Mouse (Mus musculus) embryonic facial prominence, embryonic 13.5 days (tissue): ENCODE measurements around the gene Ptrh2. TPM values are rescaled to one million over a fixed set of nuclear protein-coding genes. Genes with fewer than 3 reads are reported as not detected.

ENCODE experiments used
- ATAC-seq: fragments of 200-750 bp; cut with Nextera tagmentation; 2 replicates; pipeline ENCODE4 v1.8.0; 2017; ENCODE audit warnings: low read depth; ENCODE audit not compliant: insufficient number of reproducible peaks, insufficient read depth, low FRiP score, low TSS enrichment
- H3K27ac ChIP-seq: fragments of 300-500 bp; sonication (generic); 2 replicates; pipeline ENCODE4 v1.5.1; 2015; ENCODE audit warnings: moderate library complexity, mild to moderate bottlenecking, inconsistent platforms
- H3K27me3 ChIP-seq: fragments of 300-500 bp; sonication (generic); 2 replicates; pipeline ENCODE4 v1.6.1; 2015; ENCODE audit warnings: mild to moderate bottlenecking, inconsistent platforms
- H3K36me3 ChIP-seq: fragments of 300-500 bp; sonication (generic); 2 replicates; pipeline ENCODE4 v1.6.1; 2015; ENCODE audit warnings: mild to moderate bottlenecking, inconsistent platforms
- H3K4me1 ChIP-seq: fragments of 300-500 bp; sonication (generic); 2 replicates; pipeline ENCODE4 v1.6.1; 2015; ENCODE audit warnings: inconsistent platforms
- H3K4me2 ChIP-seq: fragments of 300-500 bp; sonication (generic); 2 replicates; pipeline ENCODE4 v1.6.1; 2015; ENCODE audit warnings: moderate library complexity, mild to moderate bottlenecking, inconsistent platforms
- H3K4me3 ChIP-seq: fragments of 300-500 bp; sonication (generic); 2 replicates; pipeline ENCODE4 v1.5.1; 2015; ENCODE audit warnings: mild to moderate bottlenecking, inconsistent platforms
- H3K9ac ChIP-seq: fragments of 300-500 bp; sonication (generic); 2 replicates; pipeline ENCODE4 v1.6.1; 2015; ENCODE audit warnings: mild to moderate bottlenecking, inconsistent platforms
- H3K9me3 ChIP-seq: fragments of 300-500 bp; sonication (generic); 2 replicates; pipeline ENCODE4 v1.6.1; 2016; ENCODE audit warnings: inconsistent platforms
- WGBS: fragments of 180-500 bp; shearing (Covaris S2); methylation state at CpG from one replicate; pipeline ENCODE4 v1.1.7; 2015; ENCODE audit warnings: mixed read lengths; 5-methylcytosine and 5-hydroxymethylcytosine counted together
- polyA plus RNA-seq: library from polyadenylated mRNA; unstranded; fragments of >200 nt; fragmentation: Nextera tagmentation; extraction: Ambion mirVana; gene quantifications from 2 replicates; pipeline ENCODE4 v1.2.1, GENCODE M21; 2015

Ptrh2 gene
- polyA plus RNA-seq, 1 experiment from 2014 or later, result 38.3 TPM

DNA sequence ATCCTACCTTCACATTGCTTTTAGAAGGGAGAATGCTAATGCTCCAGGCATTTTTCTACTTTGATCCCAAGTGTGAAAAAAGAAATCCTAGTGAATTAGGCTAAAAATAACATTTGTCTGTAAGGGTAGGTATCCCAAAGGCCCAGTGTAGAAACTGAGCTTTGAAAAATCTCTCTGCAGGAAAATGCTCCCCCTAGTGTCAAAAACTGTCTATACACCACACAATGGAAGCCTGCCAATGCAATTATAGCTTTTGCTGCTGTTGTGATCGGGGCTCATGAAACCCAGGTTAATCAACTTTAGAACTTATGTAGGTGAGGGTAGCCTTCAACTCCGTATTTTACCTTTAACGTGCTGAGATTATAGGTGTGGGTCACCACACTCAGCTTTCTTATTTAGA lies 30.3 kb upstream of the Ptrh2 start:
- ATAC-seq, result no peak
- Histone ChIP-seq H3K27ac (no peak overlapping the region), H3K4me3 (no peak overlapping the region), H3K27me3 (no peaks in the 10 kb centered on the region), H3K9me3 (no peaks in the 10 kb centered on the region), H3K36me3 (no peaks in the 10 kb centered on the region), H3K4me2 (no peak overlapping the region), H3K9ac (no peak overlapping the region), H3K4me1 (peaks cover 4% of the 10 kb centered on the region)
- WGBS, result 28% methylated on average over 3 of the region's 3 CpGs

DNA sequence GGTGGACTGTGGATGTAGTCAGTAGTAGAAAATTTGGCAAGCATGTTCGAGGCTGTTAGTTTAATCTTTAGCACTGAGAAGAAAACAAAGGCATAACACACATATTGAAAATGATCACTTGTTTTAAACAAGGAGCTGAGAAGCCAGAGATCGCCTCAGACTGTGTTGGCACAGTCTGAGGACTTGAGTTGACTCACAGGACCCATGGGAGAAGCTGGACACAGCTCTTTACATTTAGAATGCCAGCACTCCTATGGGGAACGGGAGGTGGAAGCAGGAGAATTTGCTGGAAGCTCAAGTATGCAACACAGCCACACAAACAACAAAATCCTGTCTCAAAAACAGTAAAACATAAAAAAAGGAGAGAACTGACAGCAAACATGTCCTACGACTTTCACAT lies 29.7 kb upstream of the Ptrh2 start:
- Histone ChIP-seq H3K4me2 (no peak overlapping the region), H3K27me3 (no peaks in the 10 kb centered on the region), H3K9ac (no peak overlapping the region), H3K4me1 (peaks cover under 1% of the 10 kb centered on the region), H3K36me3 (no peaks in the 10 kb centered on the region), H3K4me3 (no peak overlapping the region), H3K9me3 (no peaks in the 10 kb centered on the region), H3K27ac (0 out of 2 replicates have a peak overlapping the region, but pooled peaks have one; percentile 16)
- WGBS, result 84% methylated on average over 4 of the region's 4 CpGs
- ATAC-seq, result no peak

DNA sequence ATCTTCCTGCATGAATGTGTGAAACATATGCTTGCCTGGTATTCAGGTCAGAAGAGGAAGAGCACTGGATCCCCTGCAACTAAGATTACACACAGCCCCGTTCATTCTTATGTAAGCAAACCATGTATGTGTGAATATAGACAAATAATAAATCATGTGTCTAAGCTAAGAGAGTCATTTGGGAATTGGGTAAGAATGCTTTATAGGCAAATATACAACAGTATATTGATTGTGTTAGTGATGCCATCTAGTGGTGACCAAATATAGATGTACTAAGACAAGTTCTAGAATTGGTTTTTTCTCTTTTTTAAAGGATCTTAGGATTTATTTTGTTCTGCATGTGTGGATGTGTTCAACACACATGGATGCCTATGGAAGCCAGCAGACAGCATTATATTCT lies 28.1 kb upstream of the Ptrh2 start:
- Histone ChIP-seq H3K36me3 (peaks cover 3% of the 10 kb centered on the region; the same call in 1 of the 2 replicates), H3K9me3 (no peaks in the 10 kb centered on the region), H3K4me3 (no peak overlapping the region), H3K4me2 (no peak overlapping the region), H3K9ac (no peak overlapping the region), H3K27me3 (no peaks in the 10 kb centered on the region), H3K4me1 (no peaks in the 10 kb centered on the region), H3K27ac (no peak overlapping the region)
- no peak for ATAC-seq
- WGBS, result 63% methylated on average over 1 of the region's 1 CpGs

DNA sequence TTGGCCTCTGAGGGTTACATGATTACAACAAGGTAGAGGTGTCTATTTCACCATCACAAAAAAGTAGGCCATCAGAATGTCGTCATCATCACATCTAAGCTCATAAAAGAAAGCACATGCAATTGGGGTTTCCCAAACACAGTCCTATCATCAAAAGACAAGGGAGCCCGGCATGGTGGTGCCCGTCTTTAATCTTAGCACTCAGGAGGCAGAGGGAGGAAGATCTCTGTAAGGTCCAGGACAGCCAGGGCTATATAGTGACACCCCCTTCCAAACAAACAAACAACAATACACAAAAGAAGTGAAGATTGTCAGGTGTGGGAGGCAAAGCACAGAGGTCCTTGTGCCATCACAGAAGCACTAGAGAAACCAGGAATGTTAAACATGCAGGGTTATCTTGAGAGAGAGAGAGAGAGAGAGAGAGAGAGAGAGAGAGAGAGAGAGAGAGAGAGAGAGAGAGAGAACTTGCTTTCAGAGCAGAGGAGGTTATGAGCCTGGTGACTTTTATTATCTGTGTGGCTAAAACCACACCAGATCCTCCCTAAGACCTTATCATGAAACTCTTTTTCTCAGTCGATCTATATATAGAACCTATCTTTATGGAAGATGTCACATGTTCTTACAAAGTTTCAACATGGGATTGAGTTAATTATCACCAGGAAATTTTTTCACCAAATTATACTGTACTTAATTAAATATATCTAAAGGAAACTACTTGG lies 26.8 kb upstream of the Ptrh2 start:
- 83% methylated on average over 4 of the region's 4 CpGs for WGBS
- H3K9ac ChIP-seq, result no peak overlapping the region
- no peak for ATAC-seq
- H3K4me1 ChIP-seq, result no peaks in the 10 kb centered on the region
- H3K27ac ChIP-seq, result no peak overlapping the region
- H3K4me2 ChIP-seq, result no peak overlapping the region
- peaks cover 12% of the 10 kb centered on the region for H3K36me3 ChIP-seq
- H3K4me3 ChIP-seq, result no peak overlapping the region
- no peaks in the 10 kb centered on the region for H3K9me3 ChIP-seq
- no peaks in the 10 kb centered on the region for H3K27me3 ChIP-seq

DNA sequence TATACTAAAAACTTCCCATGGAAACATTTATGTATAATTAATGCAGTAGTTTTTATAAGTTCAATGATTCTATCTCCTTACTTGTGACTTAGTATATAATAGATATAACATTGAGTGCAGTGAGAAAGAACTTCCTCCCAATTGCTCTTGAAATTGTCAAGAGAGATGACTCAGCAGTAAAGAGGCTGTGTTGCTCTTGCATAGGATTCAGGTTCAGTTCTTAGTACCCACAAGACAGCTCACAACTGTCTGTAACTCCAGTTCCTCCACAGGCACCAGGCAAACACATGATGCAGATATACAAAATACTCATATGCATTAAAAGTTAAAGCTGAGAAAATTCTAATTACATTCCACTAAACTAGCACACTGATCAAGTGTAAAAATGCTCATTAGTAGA lies 25.9 kb upstream of the Ptrh2 start:
- Histone ChIP-seq H3K27me3 (no peaks in the 10 kb centered on the region), H3K27ac (no peak overlapping the region), H3K36me3 (peaks cover 18% of the 10 kb centered on the region), H3K9me3 (no peaks in the 10 kb centered on the region), H3K4me1 (no peaks in the 10 kb centered on the region), H3K4me3 (no peak overlapping the region), H3K4me2 (no peak overlapping the region), H3K9ac (no peak overlapping the region)
- ATAC-seq, result no peak

DNA sequence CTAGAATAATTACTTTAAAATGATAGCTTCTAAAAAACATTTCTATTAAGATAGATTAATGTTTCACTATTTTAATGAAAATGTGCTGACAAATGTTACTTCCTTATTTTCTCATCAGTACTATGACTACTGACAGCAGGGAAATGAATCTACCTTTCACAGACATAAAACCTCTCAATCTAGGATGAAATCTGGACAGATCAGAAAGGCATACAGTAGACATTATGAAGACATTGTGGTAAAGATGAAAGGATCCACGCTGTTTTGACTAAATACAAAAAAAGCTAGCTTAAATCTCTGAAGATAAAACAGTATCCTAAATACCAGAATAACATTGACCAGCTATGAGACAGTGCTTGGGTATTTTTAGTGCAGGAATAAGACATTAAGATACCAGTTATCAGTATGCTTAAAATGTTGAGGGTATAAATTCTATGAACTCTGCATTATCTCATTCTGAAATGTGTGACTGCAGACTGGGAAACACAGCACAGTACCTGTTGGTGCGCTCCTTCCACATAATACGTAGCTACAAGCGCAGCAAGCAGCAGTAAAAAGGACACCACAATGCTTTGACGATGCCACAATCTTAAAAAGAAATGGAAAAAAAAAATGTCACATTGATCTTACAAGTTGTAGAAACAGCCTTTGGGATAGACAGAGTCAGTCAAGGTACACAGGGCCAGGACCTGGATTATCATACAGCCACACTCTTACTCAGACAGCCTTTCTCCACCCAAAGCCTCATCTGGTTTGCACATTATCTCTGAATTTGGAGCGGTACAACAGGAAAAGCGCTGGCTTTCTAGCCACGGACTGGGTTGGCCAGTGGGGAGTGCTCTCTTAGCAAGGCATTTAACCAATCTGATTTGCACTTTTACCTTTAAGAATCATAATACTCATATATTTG lies 20.5 kb upstream of the Ptrh2 start:
- no peak overlapping the region for H3K27ac ChIP-seq
- 92% methylated on average over 8 of the region's 8 CpGs for WGBS
- no peak for ATAC-seq

DNA sequence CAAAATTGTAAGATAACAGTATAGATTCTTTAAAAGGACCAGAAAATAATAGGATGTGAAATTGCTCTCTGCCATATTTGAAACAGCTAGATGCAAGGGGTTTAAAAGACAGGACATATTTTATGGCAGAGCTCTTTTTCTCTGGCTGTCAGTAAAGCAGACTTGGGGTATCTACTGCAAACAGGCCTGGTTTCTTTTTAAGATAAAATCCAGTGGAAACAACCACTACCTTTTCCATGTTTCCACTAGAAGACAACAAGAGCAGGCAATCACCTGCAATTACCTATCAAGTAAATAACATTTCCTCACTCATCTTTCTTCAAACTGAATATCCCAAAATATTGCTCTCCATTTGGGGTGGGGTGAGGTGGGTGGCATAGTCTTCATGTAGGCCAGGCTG lies 19.8 kb upstream of the Ptrh2 start:
- Histone ChIP-seq H3K9ac (no peak overlapping the region), H3K27ac (no peak overlapping the region), H3K27me3 (no peaks in the 10 kb centered on the region), H3K4me1 (no peaks in the 10 kb centered on the region), H3K4me2 (no peak overlapping the region), H3K36me3 (peaks cover 38% of the 10 kb centered on the region), H3K4me3 (no peak overlapping the region), H3K9me3 (no peaks in the 10 kb centered on the region)
- ATAC-seq, result no peak

More for the DNA sequence above, 20.5 kb upstream of the Ptrh2 start:
- no peaks in the 10 kb centered on the region for H3K4me1 ChIP-seq
- H3K4me3 ChIP-seq, result no peak overlapping the region
- H3K9ac ChIP-seq, result no peak overlapping the region
- peaks cover 38% of the 10 kb centered on the region for H3K36me3 ChIP-seq
- no peak overlapping the region for H3K4me2 ChIP-seq
- H3K9me3 ChIP-seq, result no peaks in the 10 kb centered on the region
- H3K27me3 ChIP-seq, result no peaks in the 10 kb centered on the region

DNA sequence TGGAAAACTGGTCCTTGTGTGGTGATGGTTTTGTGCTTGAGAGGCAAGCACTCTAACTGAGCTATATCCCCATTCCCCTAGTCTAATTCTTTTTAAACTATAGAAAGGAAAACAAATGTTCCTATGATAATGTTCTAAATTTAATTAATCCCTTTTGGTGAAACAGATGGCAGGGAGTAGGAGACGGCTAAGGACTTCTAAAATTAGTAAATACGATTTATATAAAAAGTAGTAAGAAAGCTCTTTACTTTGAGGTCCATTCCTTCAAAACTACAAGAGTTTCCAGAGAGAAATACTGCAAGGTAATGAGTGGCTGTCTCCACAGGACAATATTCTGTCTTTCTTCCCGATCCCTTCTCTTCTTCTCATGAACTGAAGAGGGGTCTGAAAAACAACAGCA lies 19.4 kb upstream of the Ptrh2 start:
- H3K4me3 ChIP-seq, result no peak overlapping the region
- H3K9me3 ChIP-seq, result no peaks in the 10 kb centered on the region
- peaks cover 38% of the 10 kb centered on the region for H3K36me3 ChIP-seq
- H3K27me3 ChIP-seq, result no peaks in the 10 kb centered on the region
- no peak overlapping the region for H3K27ac ChIP-seq
- no peak overlapping the region for H3K4me2 ChIP-seq
- no peaks in the 10 kb centered on the region for H3K4me1 ChIP-seq
- no peak for ATAC-seq
- no peak overlapping the region for H3K9ac ChIP-seq
- 77% methylated on average over 3 of the region's 3 CpGs for WGBS

DNA sequence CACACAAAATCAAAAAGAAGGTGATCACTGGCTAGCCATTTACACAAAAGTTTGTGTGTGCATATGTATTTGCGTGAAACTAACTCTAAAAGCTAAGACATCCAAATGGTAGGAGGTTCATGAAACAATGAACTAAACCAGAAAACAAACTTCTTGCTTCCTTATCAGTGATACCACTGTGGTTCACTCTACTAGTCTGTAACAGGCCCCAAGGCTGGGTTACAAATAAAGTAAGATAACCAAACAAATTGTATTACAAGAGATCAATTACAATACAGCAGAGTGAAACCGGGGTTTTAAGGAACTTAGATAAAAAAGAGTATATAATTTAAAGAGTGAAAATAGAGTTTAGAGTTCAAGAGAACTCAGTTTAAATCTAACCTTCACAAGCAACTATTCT lies 16.2 kb upstream of the Ptrh2 start:
- H3K27ac ChIP-seq, result no peak overlapping the region
- no peak overlapping the region for H3K4me3 ChIP-seq
- H3K27me3 ChIP-seq, result no peaks in the 10 kb centered on the region
- no peaks in the 10 kb centered on the region for H3K4me1 ChIP-seq
- WGBS, result 91% methylated on average over 2 of the region's 2 CpGs
- peaks cover 22% of the 10 kb centered on the region for H3K36me3 ChIP-seq
- no peak overlapping the region for H3K4me2 ChIP-seq
- H3K9me3 ChIP-seq, result no peaks in the 10 kb centered on the region
- ATAC-seq, result no peak
- H3K9ac ChIP-seq, result no peak overlapping the region

DNA sequence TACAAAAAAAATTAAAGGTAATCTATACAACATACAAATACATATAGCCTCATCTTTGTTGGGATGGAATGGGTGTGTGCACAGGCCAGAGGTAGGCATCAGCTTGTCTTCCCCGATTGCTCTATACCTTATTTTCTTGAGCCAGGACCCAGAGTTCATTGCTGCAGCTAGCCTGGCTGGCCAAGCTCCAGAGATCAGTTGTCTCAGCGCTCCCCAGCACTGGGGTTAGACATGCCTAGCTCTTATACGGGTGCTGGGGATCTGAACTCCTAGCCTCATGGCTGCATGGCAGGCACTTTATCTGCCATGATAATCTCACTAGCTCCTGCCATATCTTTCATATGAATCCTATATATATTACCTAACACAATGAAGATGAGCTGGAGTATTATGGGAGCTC lies 15.6 kb upstream of the Ptrh2 start:
- Histone ChIP-seq H3K9ac (no peak overlapping the region), H3K4me1 (no peaks in the 10 kb centered on the region), H3K36me3 (peaks cover 17% of the 10 kb centered on the region), H3K27ac (no peak overlapping the region), H3K4me2 (no peak overlapping the region), H3K9me3 (no peaks in the 10 kb centered on the region), H3K27me3 (no peaks in the 10 kb centered on the region), H3K4me3 (no peak overlapping the region)
- 89% methylated on average over 3 of the region's 3 CpGs for WGBS
- no peak for ATAC-seq

DNA sequence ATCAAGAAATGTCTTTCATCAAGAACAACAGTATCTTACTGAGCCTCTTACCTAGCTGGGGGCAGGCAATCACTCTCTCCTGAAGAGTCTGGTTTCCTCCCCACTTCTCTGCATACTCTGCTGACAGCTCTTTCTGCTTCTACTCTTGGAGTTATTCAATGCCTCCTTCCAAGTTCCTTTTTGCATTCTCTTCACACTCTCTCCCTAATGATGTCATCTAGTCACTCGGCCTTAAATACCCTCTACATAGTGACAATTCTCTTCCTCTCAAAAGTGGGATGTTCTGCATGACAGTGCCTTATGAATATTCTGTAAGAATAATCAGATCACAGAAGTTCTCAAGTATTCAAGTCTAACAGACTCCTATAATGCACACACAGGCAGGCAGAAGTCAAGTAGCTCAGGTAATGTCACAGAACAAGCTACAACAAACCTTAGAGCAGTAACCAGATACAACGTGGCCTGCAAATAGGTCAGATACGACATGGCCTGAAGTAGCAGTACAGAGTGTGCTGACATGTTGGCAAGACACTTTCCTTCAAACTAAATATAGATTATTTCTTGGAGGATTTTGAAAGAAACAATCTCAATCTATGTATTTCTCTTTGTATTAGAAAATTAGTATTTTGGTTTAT lies 12.6 kb upstream of the Ptrh2 start:
- WGBS, result 78% methylated on average over 3 of the region's 3 CpGs
- Histone ChIP-seq H3K9me3 (no peaks in the 10 kb centered on the region), H3K27me3 (no peaks in the 10 kb centered on the region), H3K4me2 (no peak overlapping the region), H3K36me3 (no peaks in the 10 kb centered on the region), H3K9ac (no peak overlapping the region), H3K4me1 (no peaks in the 10 kb centered on the region), H3K27ac (no peak overlapping the region), H3K4me3 (no peak overlapping the region)
- no peak for ATAC-seq

DNA sequence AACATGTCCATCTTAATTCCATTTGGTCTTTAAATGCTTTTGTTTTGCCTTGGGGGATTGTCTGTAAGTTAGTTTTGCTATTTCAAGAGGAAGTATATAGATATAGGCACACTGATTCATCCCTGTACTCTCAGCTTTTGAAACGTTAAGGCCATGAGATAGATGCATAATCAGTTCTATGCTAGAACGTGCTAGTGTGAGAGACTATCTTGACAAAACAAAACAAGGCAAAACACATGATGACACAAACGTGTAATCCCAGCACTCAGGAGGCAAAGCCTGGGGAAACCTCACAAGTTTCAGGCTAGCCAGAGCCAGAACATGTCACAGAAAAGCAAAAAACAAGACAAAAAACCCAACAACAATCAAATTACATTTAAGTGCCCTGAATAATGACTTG lies 11.0 kb upstream of the Ptrh2 start:
- H3K4me1 ChIP-seq, result no peaks in the 10 kb centered on the region
- no peaks in the 10 kb centered on the region for H3K9me3 ChIP-seq
- H3K27me3 ChIP-seq, result no peaks in the 10 kb centered on the region
- 69% methylated on average over 3 of the region's 3 CpGs for WGBS
- H3K27ac ChIP-seq, result no peak overlapping the region
- no peak overlapping the region for H3K9ac ChIP-seq
- no peak overlapping the region for H3K4me2 ChIP-seq
- H3K36me3 ChIP-seq, result 0 out of 2 replicates have a peak, but pooled peaks cover 4% of the 10 kb centered on the region
- ATAC-seq, result no peak
- H3K4me3 ChIP-seq, result no peak overlapping the region
